ENCODE assay signal across 8 mouse cellular contexts in genomic region chrX:8096787-8097242, GRCm38 (mm10). TPM values are rescaled to one million over a fixed set of nuclear protein-coding genes. Genes with fewer than 3 reads are reported as not detected.
DNase-seq lines count a peak whose midpoint lies in the region; ATAC-seq and TF ChIP-seq lines count a peak whose summit lies in the region.

No protein-coding gene starts in this region.

- DNase-seq in c-Kit-positive CD71-positive TER-119-positive erythroid progenitor cells, embryonic 14.5 days (ENCODE audit: low spot score): peak; percentile 92
- DNase-seq in heart, postnatal 0 days (ENCODE audit: low spot score): peak; percentile 94
- peak; percentile 95 to 97 for DNase-seq in kidney, postnatal 4 days

- no peak for TF ChIP-seq CTCF in E14TG2a.4 (conservative IDR thresholded peaks at IDR 0.05; ENCODE audit: low read length)
- no peak for TF ChIP-seq CTCF in heart, postnatal 0 days (IDR thresholded peaks at IDR 0.05; ENCODE audit: low read depth)
- TF ChIP-seq CTCF in testis, adult 2 months (IDR thresholded peaks at IDR 0.05; ENCODE audit: control insufficient read depth, insufficient read depth, insufficient replicate concordance, low read depth, low read length): no peak

- no peak overlapping the region for H3K27ac ChIP-seq in forebrain, embryonic 12.5 days
- peak overlapping the region; percentile 59 for H3K27ac ChIP-seq in heart, postnatal 0 days (ENCODE audit: low read depth)
- H3K27ac ChIP-seq in liver, embryonic 16.5 days (ENCODE audit: low read length): peak overlapping the region; percentile 68
- H3K27ac ChIP-seq in neural tube, embryonic 13.5 days (replicated peaks): 0 out of 2 replicates have a peak overlapping the region, but pooled peaks have one; percentile 42
- H3K27ac ChIP-seq in testis, adult 2 months (ENCODE audit: control insufficient read depth, insufficient read depth, low read depth, low read length): peak overlapping the region; percentile 81

- no peak for TF ChIP-seq POLR2A in testis, adult 2 months (IDR thresholded peaks at IDR 0.05; ENCODE audit: control insufficient read depth, low read depth, low read length)

- no peaks in the 10 kb centered on the region for H3K9me3 ChIP-seq in E14TG2a.4 (ENCODE audit: low read length)
- H3K9me3 ChIP-seq in forebrain, embryonic 12.5 days: no peaks in the 10 kb centered on the region
- H3K9me3 ChIP-seq in heart, postnatal 0 days (replicated peaks; ENCODE audit: control insufficient read depth, low read length): no peaks in the 10 kb centered on the region
- H3K9me3 ChIP-seq in liver, embryonic 16.5 days (replicated peaks; ENCODE audit: control insufficient read depth, low read length): no peaks in the 10 kb centered on the region
- no peaks in the 10 kb centered on the region for H3K9me3 ChIP-seq in neural tube, embryonic 13.5 days

- peak; percentile 94 for ATAC-seq in forebrain, embryonic 12.5 days (ENCODE audit: low FRiP score)
- ATAC-seq in heart, postnatal 0 days (ENCODE audit: insufficient read depth, low read depth): peak; percentile 98
- ATAC-seq in liver, embryonic 16.5 days (ENCODE audit: low read depth): peak; percentile 95
- peak; percentile 94 for ATAC-seq in neural tube, embryonic 13.5 days (ENCODE audit: low read depth)

- H3K9ac ChIP-seq in forebrain, embryonic 12.5 days: no peak overlapping the region; the same call in 1 of the 2 replicates
- H3K9ac ChIP-seq in heart, postnatal 0 days (replicated peaks; ENCODE audit: low read depth, low read length): peak overlapping the region; percentile 9; the same call in 1 of the 2 replicates
- H3K9ac ChIP-seq in liver, embryonic 16.5 days (ENCODE audit: low read depth, low read length): peak overlapping the region; percentile 30
- 0 out of 2 replicates have a peak overlapping the region, but pooled peaks have one; percentile 34 for H3K9ac ChIP-seq in neural tube, embryonic 13.5 days

- H3K36me3 ChIP-seq in E14TG2a.4 (ENCODE audit: insufficient read depth, low read length): no peaks in the 10 kb centered on the region
- H3K36me3 ChIP-seq in forebrain, embryonic 12.5 days (replicated peaks): no peaks in the 10 kb centered on the region
- no peaks in the 10 kb centered on the region for H3K36me3 ChIP-seq in heart, postnatal 0 days (replicated peaks; ENCODE audit: control insufficient read depth, insufficient read depth, low read length)
- H3K36me3 ChIP-seq in liver, embryonic 16.5 days (ENCODE audit: control insufficient read depth, insufficient read depth): no peaks in the 10 kb centered on the region
- no peaks in the 10 kb centered on the region for H3K36me3 ChIP-seq in neural tube, embryonic 13.5 days
- H3K36me3 ChIP-seq in testis, adult 2 months (ENCODE audit: control insufficient read depth, insufficient read depth, low read length): no peaks in the 10 kb centered on the region

- H3K4me1 ChIP-seq in E14TG2a.4 (replicated peaks; ENCODE audit: low read depth, low read length): peaks cover 8% of the 10 kb centered on the region
- H3K4me1 ChIP-seq in forebrain, embryonic 12.5 days: peaks cover 12% of the 10 kb centered on the region
- H3K4me1 ChIP-seq in heart, postnatal 0 days (ENCODE audit: control insufficient read depth, insufficient read depth): no peaks in the 10 kb centered on the region
- peaks cover 18% of the 10 kb centered on the region for H3K4me1 ChIP-seq in liver, embryonic 16.5 days (ENCODE audit: control insufficient read depth, low read depth, low read length)
- H3K4me1 ChIP-seq in neural tube, embryonic 13.5 days (replicated peaks): peaks cover 5% of the 10 kb centered on the region; the same call in 1 of the 2 replicates
- H3K4me1 ChIP-seq in testis, adult 2 months (ENCODE audit: control insufficient read depth, insufficient read depth, low read length): no peaks in the 10 kb centered on the region

- peak overlapping the region; percentile 71 for H3K4me3 ChIP-seq in E14TG2a.4 (replicated peaks; ENCODE audit: low read length)
- peak overlapping the region; percentile 26 for H3K4me3 ChIP-seq in forebrain, embryonic 12.5 days (replicated peaks)
- peak overlapping the region; percentile 22; the same call in 1 of the 2 replicates for H3K4me3 ChIP-seq in heart, postnatal 0 days (ENCODE audit: low read depth, low read length)
- H3K4me3 ChIP-seq in liver, embryonic 16.5 days (ENCODE audit: low read depth, low read length): peak overlapping the region; percentile 46
- H3K4me3 ChIP-seq in neural tube, embryonic 13.5 days: peak overlapping the region; percentile 22
- H3K4me3 ChIP-seq in testis, adult 2 months (ENCODE audit: control insufficient read depth, low read depth, low read length): peak overlapping the region; percentile 65

- peak overlapping the region; percentile 43 for H3K4me2 ChIP-seq in forebrain, embryonic 12.5 days
- H3K4me2 ChIP-seq in heart, postnatal 0 days (ENCODE audit: low read depth, low read length): peak overlapping the region; percentile 43
- peak overlapping the region; percentile 49 for H3K4me2 ChIP-seq in liver, embryonic 16.5 days (ENCODE audit: low read depth, low read length)
- peak overlapping the region; percentile 49 for H3K4me2 ChIP-seq in neural tube, embryonic 13.5 days

- no peak for TF ChIP-seq EP300 in heart, postnatal 0 days (IDR thresholded peaks at IDR 0.05; ENCODE audit: low read depth)

- H3K27me3 ChIP-seq in E14TG2a.4 (ENCODE audit: insufficient read depth, low read length): no peaks in the 10 kb centered on the region
- H3K27me3 ChIP-seq in forebrain, embryonic 12.5 days: no peaks in the 10 kb centered on the region
- H3K27me3 ChIP-seq in heart, postnatal 0 days (ENCODE audit: control insufficient read depth, insufficient read depth, low read length): no peaks in the 10 kb centered on the region
- H3K27me3 ChIP-seq in liver, embryonic 16.5 days (ENCODE audit: control insufficient read depth, insufficient read depth, low read depth, low read length): no peaks in the 10 kb centered on the region
- H3K27me3 ChIP-seq in neural tube, embryonic 13.5 days: no peaks in the 10 kb centered on the region
- no peaks in the 10 kb centered on the region for H3K27me3 ChIP-seq in testis, adult 2 months (ENCODE audit: control insufficient read depth, insufficient read depth, low read length)

- 13% methylated on average over 19 of the region's 19 CpGs for WGBS in forebrain, embryonic 12.5 days
- WGBS in heart, postnatal 0 days: 17% methylated on average over 16 of the region's 19 CpGs
- WGBS in liver, embryonic 16.5 days (ENCODE audit: insufficient replicate concordance): 16% methylated on average over 19 of the region's 19 CpGs
- WGBS in neural tube, embryonic 13.5 days: 14% methylated on average over 19 of the region's 19 CpGs

RNA-seq across cellular contexts. Expression of gene Was, which starts 6.5 kb away (rescaled TPM):
- 0.09 and 0.17 TPM in 2 replicates for polyA plus RNA-seq in forebrain, embryonic 12.5 days (2016; fragmentation: Nextera tagmentation; extraction: Ambion mirVana)
- 0.31 TPM in 1 of 2 replicates, not detected in the other for total RNA-seq in heart, postnatal 0 days (2014; rRNA removed; ENCODE audit: low replicate concordance)
- polyA plus RNA-seq in heart, postnatal 0 days (2015; fragmentation: Nextera tagmentation; extraction: Ambion mirVana): 0.22 and 0.25 TPM in 2 replicates
- polyA plus RNA-seq in liver, embryonic 16.5 days (2015; fragmentation: Nextera tagmentation; extraction: Ambion mirVana): 1.6 and 1.7 TPM in 2 replicates
- polyA plus RNA-seq in neural tube, embryonic 13.5 days (2015; fragmentation: Nextera tagmentation; extraction: Ambion mirVana): 0.24 TPM in 1 of 2 replicates, not detected in the other
- 0.13 and 0.20 TPM in 2 replicates for polyA plus RNA-seq in testis, adult 2 months (2012; rRNA removed)

RNA-seq across cellular contexts. Expression of gene Suv39h1, which starts 22.3 kb away (rescaled TPM):
- polyA plus RNA-seq in forebrain, embryonic 12.5 days (2016; fragmentation: Nextera tagmentation; extraction: Ambion mirVana): 83.3 and 87.9 TPM in 2 replicates
- 15.7 and 15.9 TPM in 2 replicates for total RNA-seq in heart, postnatal 0 days (2014; rRNA removed; ENCODE audit: low replicate concordance)
- 8.2 and 8.6 TPM in 2 replicates for polyA plus RNA-seq in heart, postnatal 0 days (2015; fragmentation: Nextera tagmentation; extraction: Ambion mirVana)
- 28.6 and 30.1 TPM in 2 replicates for polyA plus RNA-seq in liver, embryonic 16.5 days (2015; fragmentation: Nextera tagmentation; extraction: Ambion mirVana)
- 39.5 and 39.8 TPM in 2 replicates for polyA plus RNA-seq in neural tube, embryonic 13.5 days (2015; fragmentation: Nextera tagmentation; extraction: Ambion mirVana)
- 8.1 and 10.0 TPM in 2 replicates for polyA plus RNA-seq in testis, adult 2 months (2012; rRNA removed)

RNA-seq across cellular contexts. Expression of gene Wdr13, which starts 35.9 kb away (rescaled TPM):
- polyA plus RNA-seq in forebrain, embryonic 12.5 days (2016; fragmentation: Nextera tagmentation; extraction: Ambion mirVana): 38.6 and 39.1 TPM in 2 replicates
- 130 and 155 TPM in 2 replicates for total RNA-seq in heart, postnatal 0 days (2014; rRNA removed; ENCODE audit: low replicate concordance)
- 24.4 and 26.4 TPM in 2 replicates for polyA plus RNA-seq in heart, postnatal 0 days (2015; fragmentation: Nextera tagmentation; extraction: Ambion mirVana)
- polyA plus RNA-seq in liver, embryonic 16.5 days (2015; fragmentation: Nextera tagmentation; extraction: Ambion mirVana): 5.3 and 6.5 TPM in 2 replicates
- 47.8 and 51.7 TPM in 2 replicates for polyA plus RNA-seq in neural tube, embryonic 13.5 days (2015; fragmentation: Nextera tagmentation; extraction: Ambion mirVana)
- polyA plus RNA-seq in testis, adult 2 months (2012; rRNA removed): 70.5 and 78.2 TPM in 2 replicates

RNA-seq across cellular contexts. Expression of gene Rbm3, which starts 48.9 kb away (rescaled TPM):
- 484 and 498 TPM in 2 replicates for polyA plus RNA-seq in forebrain, embryonic 12.5 days (2016; fragmentation: Nextera tagmentation; extraction: Ambion mirVana)
- total RNA-seq in heart, postnatal 0 days (2014; rRNA removed; ENCODE audit: low replicate concordance): 408 and 439 TPM in 2 replicates
- polyA plus RNA-seq in heart, postnatal 0 days (2015; fragmentation: Nextera tagmentation; extraction: Ambion mirVana): 524 and 551 TPM in 2 replicates
- 217 and 231 TPM in 2 replicates for polyA plus RNA-seq in liver, embryonic 16.5 days (2015; fragmentation: Nextera tagmentation; extraction: Ambion mirVana)
- polyA plus RNA-seq in neural tube, embryonic 13.5 days (2015; fragmentation: Nextera tagmentation; extraction: Ambion mirVana): 336 and 349 TPM in 2 replicates
- 18.4 and 19.6 TPM in 2 replicates for polyA plus RNA-seq in testis, adult 2 months (2012; rRNA removed)
